Comparison of ENCODE assay signal across 25 mouse cellular contexts in genomic region chr7:28641546-28641945, GRCm38 (mm10). TPM values are rescaled to one million over a fixed set of nuclear protein-coding genes. Genes with fewer than 3 reads are reported as not detected.
"Had no signal": no experiment of that assay in that cellular context is flagged by ENCODE, and none has a peak within 500 bp of the region (broad histone marks: within the 10 kb centered on the region; RNA-seq: fewer than 3 reads in every experiment).

No protein-coding gene starts in this region.

- DNase-seq: liver; liver, embryonic 13.5 days; liver, postnatal 0 days; midbrain, embryonic 14.5 days; retina, postnatal 1 day; right cerebral cortex, postnatal 14 days; thymus, adult 2 months; thymus, postnatal 25 days; thymus, postnatal 4 days had no signal

- ATAC-seq: liver, postnatal 0 days; midbrain, embryonic 16.5 days had no signal

- H3K36me3 ChIP-seq: liver, embryonic 13.5 days; liver, embryonic 15.5 days; lung, embryonic 15.5 days; midbrain, embryonic 10.5 days; midbrain, embryonic 12.5 days; neural tube, embryonic 13.5 days; neural tube, embryonic 15.5 days; stomach, embryonic 15.5 days had no signal

- H3K27ac ChIP-seq: liver, embryonic 13.5 days; liver, embryonic 15.5 days; lung, embryonic 15.5 days; midbrain, embryonic 10.5 days; midbrain, embryonic 12.5 days; neural tube, embryonic 13.5 days; neural tube, embryonic 15.5 days; stomach, embryonic 15.5 days; stomach, postnatal 0 days had no signal

- H3K9me3 ChIP-seq: liver, embryonic 13.5 days; liver, embryonic 15.5 days; lung, embryonic 15.5 days; midbrain, embryonic 10.5 days; midbrain, embryonic 12.5 days; neural tube, embryonic 13.5 days; neural tube, embryonic 15.5 days; stomach, embryonic 15.5 days had no signal

- H3K4me1 ChIP-seq: liver, embryonic 13.5 days; lung, embryonic 15.5 days; midbrain, embryonic 12.5 days; neural tube, embryonic 15.5 days; stomach, embryonic 15.5 days had no signal

- H3K9ac ChIP-seq: liver, embryonic 13.5 days; liver, embryonic 15.5 days; liver, postnatal 0 days; lung, embryonic 15.5 days; midbrain, embryonic 12.5 days; neural tube, embryonic 13.5 days; neural tube, embryonic 15.5 days; stomach, embryonic 15.5 days had no signal

- H3K27me3 ChIP-seq: liver, embryonic 13.5 days; liver, embryonic 15.5 days; lung, embryonic 15.5 days; midbrain, embryonic 12.5 days; neural tube, embryonic 13.5 days; neural tube, embryonic 15.5 days; stomach, embryonic 15.5 days had no signal

- H3K4me2 ChIP-seq: liver, embryonic 11.5 days; liver, embryonic 13.5 days; liver, embryonic 15.5 days; lung, embryonic 15.5 days; midbrain, embryonic 12.5 days; neural tube, embryonic 13.5 days; neural tube, embryonic 15.5 days; stomach, embryonic 15.5 days had no signal

- H3K4me3 ChIP-seq: liver, embryonic 13.5 days; liver, embryonic 15.5 days; lung, embryonic 15.5 days; midbrain, embryonic 10.5 days; midbrain, embryonic 12.5 days; myocyte; neural tube, embryonic 13.5 days; neural tube, embryonic 15.5 days; stomach, embryonic 15.5 days had no signal

RNA-seq across cellular contexts. Expression of gene Acp7, which starts 10.4 kb away (rescaled TPM):
- total RNA-seq: megakaryocyte, adult 5-6 weeks; megakaryocyte-erythroid progenitor cell, adult 5-6 weeks had no signal
- polyA plus RNA-seq: liver, embryonic 11.5 days; liver, embryonic 13.5 days; liver, embryonic 15.5 days; liver, postnatal 0 days; lung, embryonic 15.5 days; midbrain, embryonic 10.5 days; midbrain, embryonic 12.5 days; midbrain, embryonic 14.5 days; myocyte; neural tube, embryonic 11.5 days; neural tube, embryonic 13.5 days; spleen, adult 2 months; urinary bladder, adult 2 months had no signal

RNA-seq across cellular contexts. Expression of gene Fbxo27, which starts 51.1 kb away (rescaled TPM):
- total RNA-seq: megakaryocyte-erythroid progenitor cell, adult 5-6 weeks had no signal
- polyA plus RNA-seq: myocyte had no signal
